Mouse (Mus musculus) thymus, postnatal 0 days (tissue): Measurements from ENCODE around the gene Dad1. TPM values are rescaled to one million over a fixed set of nuclear protein-coding genes. Genes with fewer than 3 reads are reported as not detected.

ENCODE experiments used
- polyA plus RNA-seq: library from polyadenylated mRNA; unstranded; fragments of >200 nt; fragmentation: Nextera tagmentation; extraction: Ambion mirVana; gene quantifications from 2 replicates; pipeline ENCODE4 v1.2.1, GENCODE M21; 2015

Dad1 gene
- polyA plus RNA-seq, 1 experiment from 2014 or later, result 400 TPM

Other genes with a start within 250 kb of the Dad1 start
- gene Abhd4, start 84 bp upstream of the Dad1 start, polyA plus RNA-seq, result 19.2 and 19.7 TPM in 2 replicates
- gene Olfr49, start 30.8 kb upstream of the Dad1 start, polyA plus RNA-seq, result not detected in 2 replicates
- gene Oxa1l, start 106.7 kb upstream of the Dad1 start, polyA plus RNA-seq, result 50.9 and 53.4 TPM in 2 replicates
- gene Slc7a7, start 163.7 kb upstream of the Dad1 start, polyA plus RNA-seq, result 6.5 and 8.1 TPM in 2 replicates
- gene Mrpl52, start 172.8 kb upstream of the Dad1 start, polyA plus RNA-seq, result 297 and 318 TPM in 2 replicates
- 35.6 and 36.1 TPM in 2 replicates for gene Mmp14, start 177.5 kb upstream of the Dad1 start, polyA plus RNA-seq
- 88.3 and 93.7 TPM in 2 replicates for gene Lrp10, start 210.0 kb upstream of the Dad1 start, polyA plus RNA-seq
- 1.1 and 2.1 TPM in 2 replicates for gene Rem2, start 222.0 kb upstream of the Dad1 start, polyA plus RNA-seq